Mouse (Mus musculus) stomach, embryonic 16.5 days (tissue): ENCODE data around the gene Thsd7b. TPM values are rescaled to one million over a fixed set of nuclear protein-coding genes. Genes with fewer than 3 reads are reported as not detected.

Experiments
- ATAC-seq: fragments of 200-750 bp; cut with Nextera tagmentation; 2 replicates; pipeline ENCODE4 v1.8.0; 2017; ENCODE audit warnings: moderate number of reproducible peaks, moderate TSS enrichment; ENCODE audit not compliant: insufficient read depth, low FRiP score
- H3K27ac ChIP-seq: fragments of 300-500 bp; sonication (generic); 2 replicates; pipeline ENCODE4 v1.5.1; 2014; ENCODE audit warnings: low read length
- H3K27me3 ChIP-seq: fragments of 300-500 bp; sonication (generic); 2 replicates; pipeline ENCODE4 v1.6.1; 2014; ENCODE audit warnings: low read length, control low read depth, mixed read lengths; ENCODE audit not compliant: control insufficient read depth, insufficient read depth
- H3K36me3 ChIP-seq: fragments of 300-500 bp; sonication (generic); 2 replicates; pipeline ENCODE4 v1.6.1; 2014; ENCODE audit warnings: low read length; ENCODE audit not compliant: control insufficient read depth, insufficient read depth
- H3K4me1 ChIP-seq: fragments of 300-500 bp; sonication (generic); 2 replicates; pipeline ENCODE4 v1.6.1; 2014; ENCODE audit warnings: low read length, control low read depth, mixed read lengths; ENCODE audit not compliant: control insufficient read depth, insufficient read depth
- H3K4me2 ChIP-seq: fragments of 300-500 bp; sonication (generic); 2 replicates; pipeline ENCODE4 v1.6.1; 2014; ENCODE audit warnings: low read depth, low read length, mixed read lengths
- H3K4me3 ChIP-seq: fragments of 300-500 bp; sonication (generic); replicated peaks from 2 replicates; pipeline ENCODE4 v1.5.1; 2014; ENCODE audit warnings: mild to moderate bottlenecking, low read length
- H3K9ac ChIP-seq: fragments of 300-500 bp; sonication (generic); 2 replicates; pipeline ENCODE4 v1.6.1; 2014; ENCODE audit warnings: low read length
- H3K9me3 ChIP-seq: fragments of 300-500 bp; sonication (generic); replicated peaks from 2 replicates; pipeline ENCODE4 v1.6.1; 2016; ENCODE audit warnings: low read length, control low read depth; ENCODE audit not compliant: control insufficient read depth
- WGBS: fragments of 180-500 bp; shearing (Covaris S2); extraction: QIAGEN DNeasy Blood & Tissue Kit; methylation state at CpG from one replicate; pipeline ENCODE4 v1.1.7; 2014; 5-methylcytosine and 5-hydroxymethylcytosine counted together
- polyA plus RNA-seq: library from polyadenylated mRNA; unstranded; fragments of >200 nt; fragmentation: Nextera tagmentation; extraction: Ambion mirVana; gene quantifications from 2 replicates; pipeline ENCODE4 v1.2.1, GENCODE M21; 2015

The Thsd7b gene
- polyA plus RNA-seq, 1 experiment from 2014 or later = 1.6 TPM

DNA sequence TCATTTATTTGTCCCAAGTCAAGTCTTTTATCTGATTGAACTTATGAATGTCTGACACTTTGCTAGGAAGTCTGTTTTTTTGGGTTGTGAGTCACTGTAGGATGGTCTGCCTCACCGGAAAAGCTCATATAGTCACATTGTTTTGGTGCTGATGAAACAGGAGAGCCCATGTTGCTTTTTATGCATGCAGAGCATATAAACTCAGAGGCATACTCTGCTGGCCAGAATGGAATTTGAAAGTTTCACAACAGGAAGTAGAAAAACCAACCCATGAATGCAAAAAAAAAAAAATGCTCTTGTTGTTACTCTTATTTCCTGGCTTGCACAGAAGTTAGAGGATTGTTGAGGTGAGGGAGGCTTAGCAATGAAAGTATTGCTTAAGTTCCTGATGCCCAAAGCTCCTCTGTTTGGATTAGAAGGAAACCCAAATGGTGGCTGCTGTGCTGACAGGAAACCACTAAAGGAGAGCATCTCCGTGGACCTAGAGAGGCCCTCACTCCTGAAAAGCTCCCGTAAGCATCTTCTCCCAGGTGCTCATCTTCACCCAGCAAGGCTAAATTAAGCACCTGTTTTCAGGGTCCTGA lies 269.6 kb downstream of the Thsd7b start:
- H3K27me3 ChIP-seq = no peaks in the 10 kb centered on the region
- H3K4me1 ChIP-seq = no peaks in the 10 kb centered on the region
- WGBS = 78% methylated on average over 3 of the region's 3 CpGs
- H3K27ac ChIP-seq = no peak overlapping the region
- H3K9ac ChIP-seq = no peak overlapping the region
- no peak overlapping the region for H3K4me3 ChIP-seq
- no peak overlapping the region for H3K4me2 ChIP-seq
- no peak for ATAC-seq
- H3K36me3 ChIP-seq = no peaks in the 10 kb centered on the region
- no peaks in the 10 kb centered on the region for H3K9me3 ChIP-seq

DNA sequence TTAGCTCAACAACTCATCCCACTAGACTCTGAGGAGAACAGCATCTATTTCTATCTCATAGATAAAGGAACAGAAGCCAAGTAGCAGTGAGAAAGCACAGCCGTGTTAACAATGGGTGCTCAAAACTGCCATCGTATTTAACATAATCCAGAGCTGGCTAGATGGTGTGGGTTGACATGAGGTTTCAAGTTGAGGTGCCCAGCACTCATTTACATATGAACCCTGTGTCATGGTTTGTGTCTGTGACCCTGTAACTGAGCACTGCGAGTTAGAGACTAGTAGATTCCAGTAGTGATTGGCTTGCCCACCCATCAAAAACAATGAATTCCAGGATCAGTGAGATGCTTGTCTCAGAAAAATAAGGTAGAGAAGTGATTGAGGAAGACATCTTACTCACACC lies 270.1 kb downstream of the Thsd7b start:
- Histone ChIP-seq H3K27ac (no peak overlapping the region), H3K27me3 (no peaks in the 10 kb centered on the region), H3K9me3 (no peaks in the 10 kb centered on the region), H3K4me1 (no peaks in the 10 kb centered on the region), H3K36me3 (no peaks in the 10 kb centered on the region), H3K4me3 (no peak overlapping the region), H3K9ac (no peak overlapping the region), H3K4me2 (no peak overlapping the region)
- 87% methylated on average over 3 of the region's 3 CpGs for WGBS
- ATAC-seq = no peak

DNA sequence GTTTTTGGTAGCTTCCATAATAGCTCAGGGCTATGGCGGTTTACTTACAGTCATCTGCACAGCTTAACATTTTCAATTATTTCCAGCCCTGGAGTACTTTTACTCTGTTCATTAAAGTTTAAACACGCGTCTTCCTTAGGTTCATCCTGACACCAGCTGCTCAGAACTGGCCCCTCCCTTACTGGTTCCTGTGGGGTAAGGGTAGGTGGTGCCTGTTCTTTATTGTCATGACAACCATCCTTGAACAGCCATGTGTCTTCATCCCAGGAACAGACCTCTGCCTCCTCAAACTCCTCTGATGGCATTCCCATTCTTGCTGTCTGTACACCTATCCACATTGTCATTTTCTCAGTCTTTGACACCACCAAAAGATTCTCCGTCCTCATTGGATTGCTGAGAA lies 285.0 kb downstream of the Thsd7b start:
- no peaks in the 10 kb centered on the region for H3K9me3 ChIP-seq
- no peak overlapping the region for H3K27ac ChIP-seq
- WGBS = 89% methylated on average over 4 of the region's 4 CpGs
- no peak overlapping the region for H3K4me2 ChIP-seq
- no peaks in the 10 kb centered on the region for H3K4me1 ChIP-seq
- no peak overlapping the region for H3K4me3 ChIP-seq
- no peak overlapping the region for H3K9ac ChIP-seq
- ATAC-seq = no peak
- no peaks in the 10 kb centered on the region for H3K36me3 ChIP-seq
- H3K27me3 ChIP-seq = no peaks in the 10 kb centered on the region

DNA sequence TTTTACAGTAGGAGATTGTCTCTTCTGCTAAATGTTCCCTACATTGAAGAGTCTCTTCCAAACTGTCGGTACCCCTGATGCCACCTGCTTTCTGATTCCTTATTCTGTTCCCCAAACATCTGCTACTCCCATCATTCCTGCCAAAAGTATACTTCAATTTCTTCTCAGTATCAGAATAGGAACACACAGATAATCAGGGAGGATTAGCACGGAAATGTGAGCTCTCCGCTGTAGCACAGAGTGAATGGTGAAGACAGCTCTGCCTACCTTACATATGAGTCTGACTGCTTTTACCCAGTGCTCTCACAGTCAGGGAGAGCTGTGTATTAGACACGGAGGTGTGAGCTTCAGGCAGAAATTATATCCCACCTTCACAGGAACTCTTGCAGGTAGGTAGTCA lies 286.0 kb downstream of the Thsd7b start:
- Histone ChIP-seq H3K4me3 (no peak overlapping the region), H3K27me3 (no peaks in the 10 kb centered on the region), H3K36me3 (no peaks in the 10 kb centered on the region), H3K27ac (no peak overlapping the region), H3K4me2 (no peak overlapping the region), H3K4me1 (no peaks in the 10 kb centered on the region), H3K9me3 (no peaks in the 10 kb centered on the region), H3K9ac (no peak overlapping the region)
- ATAC-seq = no peak
- WGBS = 87% methylated on average over 4 of the region's 4 CpGs

DNA sequence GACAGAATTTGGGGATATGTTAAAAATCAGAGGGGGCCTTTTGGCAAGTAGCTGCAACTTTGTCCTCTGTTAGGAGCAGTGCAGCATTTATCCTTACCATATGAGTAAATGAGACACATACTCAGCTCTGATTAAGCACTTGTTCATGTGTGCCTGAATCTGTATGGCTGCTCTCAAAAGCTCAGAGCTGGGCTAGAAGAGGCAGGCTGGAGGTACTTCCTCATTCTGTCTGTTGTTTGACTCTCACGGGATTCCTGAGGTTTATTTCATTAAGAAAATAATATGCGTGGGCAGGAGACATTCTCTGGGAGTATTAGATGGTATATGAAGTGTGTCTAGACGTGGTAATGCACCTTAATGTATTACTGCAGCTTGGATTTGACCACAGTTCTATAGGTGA lies 286.7 kb downstream of the Thsd7b start:
- Histone ChIP-seq H3K4me2 (no peak overlapping the region), H3K27ac (no peak overlapping the region), H3K4me3 (no peak overlapping the region), H3K36me3 (no peaks in the 10 kb centered on the region), H3K9ac (no peak overlapping the region), H3K9me3 (no peaks in the 10 kb centered on the region), H3K4me1 (no peaks in the 10 kb centered on the region), H3K27me3 (no peaks in the 10 kb centered on the region)
- 55% methylated on average over 3 of the region's 3 CpGs for WGBS
- no peak for ATAC-seq

DNA sequence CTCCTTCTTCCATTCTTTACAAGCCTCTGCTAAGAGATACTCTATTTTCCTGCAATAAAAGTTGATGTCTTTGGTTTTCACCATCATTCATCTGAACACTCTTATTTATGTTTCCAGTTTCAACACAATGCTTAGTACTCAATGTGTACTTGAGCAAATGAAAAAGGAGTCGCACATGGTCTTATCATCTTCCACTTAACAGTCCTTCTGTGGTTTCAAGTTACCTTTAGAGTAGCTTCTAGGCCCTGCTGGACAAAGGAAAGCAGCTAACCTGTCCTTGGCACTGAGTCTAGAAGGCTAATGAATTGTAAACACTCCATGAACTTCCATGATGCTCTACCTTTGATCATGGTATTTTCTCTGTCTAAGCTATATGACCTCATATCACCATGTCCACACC lies 289.6 kb downstream of the Thsd7b start:
- no peak overlapping the region for H3K27ac ChIP-seq
- no peaks in the 10 kb centered on the region for H3K36me3 ChIP-seq
- H3K27me3 ChIP-seq = no peaks in the 10 kb centered on the region
- H3K9ac ChIP-seq = no peak overlapping the region
- no peaks in the 10 kb centered on the region for H3K4me1 ChIP-seq
- ATAC-seq = no peak
- no peak overlapping the region for H3K4me3 ChIP-seq
- WGBS = 36% methylated on average over 1 of the region's 1 CpGs
- no peak overlapping the region for H3K4me2 ChIP-seq
- no peaks in the 10 kb centered on the region for H3K9me3 ChIP-seq

DNA sequence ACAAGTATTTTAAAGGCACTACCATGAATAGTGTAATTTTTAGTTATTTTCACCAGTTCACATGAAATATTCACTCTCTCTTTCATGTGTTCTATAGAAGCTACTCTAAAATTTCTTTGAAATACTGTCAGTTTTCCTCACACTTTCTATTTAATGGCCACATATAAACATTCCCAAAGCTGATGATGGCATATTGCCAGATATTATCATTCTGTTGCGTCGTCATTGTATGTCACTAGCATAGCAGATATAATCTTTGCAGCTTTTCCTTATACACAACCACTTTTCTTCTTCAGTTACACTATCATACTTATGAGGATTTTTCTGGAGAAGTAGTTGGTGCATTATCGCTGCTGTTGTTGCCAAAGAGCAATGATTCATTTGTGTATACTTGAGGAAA lies 297.4 kb downstream of the Thsd7b start:
- WGBS = 59% methylated on average over 3 of the region's 3 CpGs
- no peaks in the 10 kb centered on the region for H3K27me3 ChIP-seq
- no peak overlapping the region for H3K9ac ChIP-seq
- H3K4me3 ChIP-seq = no peak overlapping the region
- H3K4me2 ChIP-seq = no peak overlapping the region
- no peak overlapping the region for H3K27ac ChIP-seq
- H3K9me3 ChIP-seq = no peaks in the 10 kb centered on the region
- no peaks in the 10 kb centered on the region for H3K4me1 ChIP-seq
- ATAC-seq = no peak
- H3K36me3 ChIP-seq = no peaks in the 10 kb centered on the region

DNA sequence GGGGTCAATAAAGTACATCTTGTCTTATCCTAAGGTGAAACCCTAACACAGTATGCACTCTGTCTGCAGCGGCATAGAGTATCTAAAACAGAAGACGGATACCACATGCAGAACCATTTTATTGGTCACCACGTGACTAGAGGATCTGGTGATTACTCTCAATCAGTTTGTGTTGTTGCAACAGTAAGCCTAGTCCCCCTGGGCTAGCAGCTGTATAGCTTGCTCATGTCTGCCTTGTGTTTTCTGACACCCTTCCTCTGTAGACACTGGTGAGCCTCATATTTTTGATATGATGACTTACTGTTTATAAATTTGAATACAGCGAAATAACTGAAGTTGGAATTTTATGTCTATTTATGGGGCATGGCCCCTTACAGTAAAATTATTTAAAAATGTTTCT lies 306.9 kb downstream of the Thsd7b start:
- no peak overlapping the region for H3K4me3 ChIP-seq
- no peak overlapping the region for H3K4me2 ChIP-seq
- H3K27ac ChIP-seq = no peak overlapping the region
- no peak for ATAC-seq
- WGBS = 68% methylated on average over 4 of the region's 4 CpGs
- no peaks in the 10 kb centered on the region for H3K27me3 ChIP-seq
- no peaks in the 10 kb centered on the region for H3K36me3 ChIP-seq
- no peak overlapping the region for H3K9ac ChIP-seq
- no peaks in the 10 kb centered on the region for H3K4me1 ChIP-seq
- no peaks in the 10 kb centered on the region for H3K9me3 ChIP-seq

DNA sequence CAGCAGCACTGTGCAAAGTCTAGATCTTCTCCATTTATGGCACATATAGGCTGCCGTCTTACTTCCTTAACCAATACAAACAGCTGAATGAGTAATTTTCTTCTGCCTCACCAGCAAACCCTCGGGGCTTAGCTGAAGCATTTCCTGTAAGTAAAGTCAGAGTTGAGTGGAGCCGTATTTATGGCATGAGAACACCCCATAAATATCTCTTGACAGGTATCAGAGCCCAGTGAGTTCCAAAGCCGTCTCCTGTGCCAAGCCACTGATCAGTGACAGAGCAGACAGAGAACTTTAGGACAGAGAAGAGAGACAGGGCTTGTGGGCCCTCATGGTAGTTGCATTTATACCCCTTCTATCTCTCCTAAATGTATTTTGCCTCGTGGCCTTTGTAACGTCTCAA lies 313.5 kb downstream of the Thsd7b start:
- no peak overlapping the region for H3K4me2 ChIP-seq
- H3K9me3 ChIP-seq = no peaks in the 10 kb centered on the region
- no peaks in the 10 kb centered on the region for H3K36me3 ChIP-seq
- H3K27me3 ChIP-seq = no peaks in the 10 kb centered on the region
- 47% methylated on average over 6 of the region's 6 CpGs for WGBS
- H3K9ac ChIP-seq = no peak overlapping the region
- no peak overlapping the region for H3K4me3 ChIP-seq
- no peaks in the 10 kb centered on the region for H3K4me1 ChIP-seq
- H3K27ac ChIP-seq = no peak overlapping the region
- ATAC-seq = no peak
